Mouse (Mus musculus) frontal cortex, postnatal 14 days (tissue): ENCODE data around the gene Dmbt1.
"Not testable (repeated sequence)": the region's sequence is repeated elsewhere in the genome, so short reads cannot be mapped to it uniquely, and the experiment has no call there.

Experiments used
- DNase-seq, 2 experiments: peaks; one replicate each; pipeline ENCODE4 v3.0.0; 2022; ENCODE audit warnings: low spot score in 2 of 2

Dmbt1 gene

DNA sequence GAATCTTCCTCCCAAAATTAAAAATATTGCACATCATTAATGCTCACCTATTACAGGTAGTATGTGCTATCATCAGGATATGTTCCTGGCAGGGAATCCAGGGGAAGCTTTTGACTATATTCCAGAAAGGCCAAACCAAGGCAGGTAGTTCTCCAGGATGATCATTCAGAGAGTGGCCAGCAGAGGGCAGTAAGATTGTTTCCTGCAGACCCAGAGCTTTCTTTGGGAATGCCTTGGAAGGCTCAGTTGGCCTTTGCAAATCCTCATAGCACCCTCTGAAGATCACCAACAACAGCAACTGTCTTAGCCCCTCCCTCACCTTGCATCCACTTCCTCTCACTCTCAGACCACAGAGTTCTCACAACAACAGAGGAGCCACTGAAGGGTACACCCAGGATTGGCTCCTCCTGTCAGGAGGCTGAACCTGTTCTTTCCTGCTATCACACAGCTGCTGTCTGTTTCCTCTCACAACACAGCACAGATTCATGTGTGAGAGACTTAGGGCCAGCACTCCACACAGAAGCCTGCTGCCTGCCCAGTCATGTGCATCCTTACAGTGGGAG, 23.0 kb downstream of the Dmbt1 start:
- DNase-seq, result no peak

DNA sequence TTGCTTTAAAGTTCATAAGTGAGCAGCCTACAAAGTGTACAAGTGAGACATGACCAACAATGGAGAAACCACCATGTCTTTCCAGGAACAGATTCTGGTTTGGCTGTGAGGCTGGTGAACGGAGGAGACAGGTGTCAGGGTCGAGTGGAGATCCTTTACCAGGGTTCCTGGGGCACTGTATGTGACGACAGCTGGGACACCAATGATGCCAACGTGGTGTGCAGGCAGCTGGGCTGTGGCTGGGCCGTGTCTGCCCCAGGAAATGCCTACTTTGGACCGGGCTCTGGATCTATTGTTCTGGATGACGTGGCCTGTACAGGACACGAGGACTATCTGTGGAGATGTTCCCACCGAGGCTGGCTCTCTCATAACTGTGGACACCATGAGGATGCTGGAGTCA, 26.1 kb downstream of the Dmbt1 start:
- not testable (repeated sequence) for DNase-seq

DNA sequence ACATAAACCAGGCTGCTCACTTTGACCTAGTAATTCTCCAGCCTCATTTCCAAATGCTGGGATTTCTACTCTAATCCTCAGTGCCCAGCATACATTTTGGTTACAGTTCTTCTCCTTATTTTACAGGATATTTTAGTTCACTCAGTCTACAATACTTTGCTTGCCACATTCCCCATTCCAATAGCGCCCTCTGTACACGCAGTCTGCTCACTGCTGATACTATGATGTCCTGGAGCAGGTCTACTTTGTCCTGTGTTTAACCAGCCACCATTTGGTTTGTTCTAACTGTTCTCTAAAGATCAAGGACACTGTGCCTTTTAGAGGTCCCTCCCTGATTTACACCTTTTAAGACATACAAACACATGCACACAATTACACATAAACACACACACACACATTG, 28.0 kb downstream of the Dmbt1 start:
- peak in 1 of 2 experiments; percentile 13 for DNase-seq

DNA sequence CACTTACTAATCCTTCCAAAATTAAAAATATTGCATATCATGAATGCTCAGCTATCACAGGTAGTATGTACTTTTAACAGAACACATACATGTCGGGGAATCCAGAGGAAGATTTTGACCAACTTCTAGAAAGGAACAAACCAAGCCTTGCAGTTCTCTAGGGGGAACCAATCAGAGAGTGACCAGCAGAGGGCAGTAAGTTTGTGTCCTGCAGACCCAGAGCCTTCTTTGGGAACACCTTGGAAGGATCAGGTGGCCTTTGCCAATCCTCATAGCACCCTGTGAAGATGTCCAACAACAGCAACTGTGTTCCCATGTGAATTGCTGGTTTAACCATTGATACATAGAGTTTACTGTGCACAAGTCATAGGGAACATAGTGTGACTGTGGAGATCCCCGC, 30.7 kb downstream of the Dmbt1 start:
- DNase-seq, result no peak

DNA sequence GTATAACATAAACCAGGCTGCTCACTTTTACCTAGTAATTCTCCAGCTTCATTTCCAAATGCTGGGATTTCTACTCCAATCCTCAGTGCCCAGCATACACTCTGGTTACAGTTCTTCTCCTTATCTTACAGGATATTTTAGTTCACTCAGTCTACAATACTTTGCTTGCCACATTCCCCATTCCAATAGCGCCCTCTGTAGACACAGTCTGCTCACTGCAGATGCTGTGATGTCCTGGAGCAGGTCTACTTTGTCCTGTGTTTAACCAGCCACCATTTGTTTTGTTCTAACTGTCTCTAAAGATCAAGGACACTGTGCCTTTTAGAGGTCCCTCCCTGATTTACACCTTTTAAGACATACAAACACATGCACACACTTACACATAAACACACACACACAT, 36.3 kb downstream of the Dmbt1 start:
- DNase-seq, result peak in 1 of 2 experiments; percentile 8

DNA sequence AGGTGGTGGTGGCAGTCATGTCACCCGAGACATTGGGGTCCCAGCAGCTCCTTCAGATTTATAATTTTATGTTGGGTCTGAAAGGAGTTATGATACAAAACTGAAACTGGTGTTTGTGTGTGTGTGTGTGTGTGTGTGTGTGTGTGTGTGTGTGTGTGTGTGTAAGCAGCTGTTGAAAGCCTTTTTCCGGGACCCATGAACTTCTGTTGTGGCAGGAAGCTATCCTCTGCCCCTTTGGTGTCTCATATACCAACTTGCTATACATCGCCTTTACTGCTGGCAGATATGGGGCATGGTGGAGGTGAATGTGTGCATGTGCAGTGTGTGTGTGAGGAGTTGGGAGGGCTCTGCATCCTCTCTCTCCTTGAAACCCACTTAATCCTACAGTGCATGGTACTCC, 41.6 kb downstream of the Dmbt1 start:
- not testable (repeated sequence) for DNase-seq

DNA sequence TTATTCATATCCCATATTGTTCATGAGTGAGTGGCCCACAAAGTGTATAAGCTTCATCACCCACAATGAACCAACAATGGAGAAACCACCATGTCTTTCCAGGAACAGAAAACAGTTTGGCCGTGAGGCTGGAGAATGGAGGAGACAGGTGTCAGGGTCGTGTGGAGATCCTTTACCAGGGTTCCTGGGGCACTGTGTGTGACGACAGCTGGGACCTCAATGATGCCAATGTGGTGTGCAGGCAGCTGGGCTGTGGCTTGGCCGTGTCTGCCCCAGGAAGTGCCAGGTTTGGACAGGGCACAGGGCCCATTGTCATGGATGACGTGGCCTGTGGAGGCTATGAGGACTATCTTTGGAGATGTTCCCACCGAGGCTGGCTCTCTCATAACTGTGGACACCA, 42.2 kb downstream of the Dmbt1 start:
- DNase-seq, result not testable (repeated sequence)

DNA sequence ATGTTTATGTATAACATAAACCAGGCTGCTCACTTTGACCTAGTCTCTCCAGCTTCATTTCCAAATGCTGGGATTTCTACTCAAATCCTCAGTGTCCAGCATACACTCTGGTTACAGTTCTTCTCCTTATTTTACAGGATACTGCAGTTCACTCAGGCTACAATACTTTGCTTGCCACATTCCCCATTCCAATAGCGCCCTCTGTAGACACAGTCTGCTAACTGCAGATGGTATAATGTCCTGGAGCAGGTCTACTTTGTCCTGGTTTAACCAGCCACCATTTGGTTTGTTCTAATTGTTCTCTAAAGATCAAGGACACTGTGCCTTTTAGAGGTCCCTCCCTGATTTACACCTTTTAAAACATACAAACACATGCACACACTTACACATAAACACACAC, 44.1 kb downstream of the Dmbt1 start:
- DNase-seq, result peak in 1 of 2 experiments; percentile 19

DNA sequence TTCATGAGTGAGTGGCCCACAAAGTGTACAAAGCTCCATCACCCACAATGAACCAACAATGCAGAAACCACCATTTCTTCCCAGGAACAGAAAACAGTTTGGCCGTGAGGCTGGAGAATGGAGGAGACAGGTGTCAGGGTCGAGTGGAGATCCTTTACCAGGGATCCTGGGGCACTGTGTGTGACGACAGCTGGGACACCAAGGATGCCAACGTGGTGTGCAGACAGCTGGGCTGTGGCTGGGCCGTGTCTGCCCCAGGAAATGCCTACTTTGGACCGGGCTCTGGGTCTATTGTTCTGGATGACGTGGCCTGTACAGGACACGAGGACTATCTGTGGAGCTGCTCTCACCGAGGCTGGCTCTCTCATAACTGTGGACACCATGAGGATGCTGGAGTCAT, 50.5 kb downstream of the Dmbt1 start:
- not testable (repeated sequence) for DNase-seq

DNA sequence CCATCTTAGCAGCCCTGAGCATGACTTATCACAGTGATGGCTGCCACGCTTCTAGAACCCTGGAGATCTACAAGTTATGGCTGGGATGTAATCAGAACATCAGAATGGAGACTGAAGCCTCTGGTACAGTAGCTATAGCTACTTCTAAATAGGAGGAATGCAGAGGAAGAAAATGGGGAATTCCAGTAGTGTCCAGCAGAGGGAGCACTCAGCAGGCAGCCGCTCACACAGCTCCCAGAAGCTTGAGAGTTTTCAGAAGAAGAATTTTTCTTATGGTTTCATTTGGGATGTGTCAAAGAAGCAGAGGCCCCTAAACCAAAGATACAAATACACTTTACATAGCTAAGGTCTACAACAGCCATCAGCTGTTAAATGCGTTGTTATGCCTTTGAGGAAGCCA, 80.6 kb downstream of the Dmbt1 start:
- peak; percentile 13 to 73 for DNase-seq

DNA sequence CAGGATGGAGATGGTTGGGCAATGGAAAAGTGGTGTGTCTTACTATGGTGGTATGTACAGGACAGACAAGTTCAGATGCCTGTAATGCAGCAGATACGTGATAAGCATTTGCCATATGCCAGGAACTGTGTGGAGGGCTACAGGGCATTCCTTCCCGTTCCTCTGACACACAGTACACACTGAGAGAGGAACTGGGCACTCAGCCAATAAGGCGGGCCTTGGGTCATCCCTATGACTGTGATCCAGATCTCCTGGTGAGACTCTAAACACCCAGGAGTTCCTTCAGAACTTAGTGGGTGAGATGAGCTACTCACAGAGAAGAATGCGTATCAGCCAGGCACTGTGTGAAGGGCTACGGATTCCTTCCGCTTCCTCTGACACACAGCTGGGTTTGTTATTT, 81.8 kb downstream of the Dmbt1 start:
- DNase-seq, result peak in 1 of 2 experiments; percentile 4

DNA sequence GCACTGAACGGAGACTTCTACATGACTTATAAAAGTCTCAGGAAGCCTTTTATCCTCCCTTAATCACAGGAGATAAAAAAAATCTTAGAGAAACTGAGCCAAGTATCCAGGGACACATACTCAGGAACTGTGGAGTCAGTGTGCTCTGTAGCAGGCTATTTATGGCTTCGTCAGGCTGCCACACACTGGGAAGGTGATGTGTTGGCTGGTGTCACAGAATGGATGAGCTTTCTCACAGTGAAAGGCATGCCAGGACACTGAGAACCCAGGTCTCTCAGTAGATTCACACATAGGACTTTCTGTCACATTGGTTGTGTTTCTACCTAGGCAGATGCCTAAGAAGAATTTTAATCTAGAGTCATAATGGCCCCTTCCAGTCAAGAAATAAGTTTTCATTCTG, 82.6 kb downstream of the Dmbt1 start:
- DNase-seq, result no peak

DNA sequence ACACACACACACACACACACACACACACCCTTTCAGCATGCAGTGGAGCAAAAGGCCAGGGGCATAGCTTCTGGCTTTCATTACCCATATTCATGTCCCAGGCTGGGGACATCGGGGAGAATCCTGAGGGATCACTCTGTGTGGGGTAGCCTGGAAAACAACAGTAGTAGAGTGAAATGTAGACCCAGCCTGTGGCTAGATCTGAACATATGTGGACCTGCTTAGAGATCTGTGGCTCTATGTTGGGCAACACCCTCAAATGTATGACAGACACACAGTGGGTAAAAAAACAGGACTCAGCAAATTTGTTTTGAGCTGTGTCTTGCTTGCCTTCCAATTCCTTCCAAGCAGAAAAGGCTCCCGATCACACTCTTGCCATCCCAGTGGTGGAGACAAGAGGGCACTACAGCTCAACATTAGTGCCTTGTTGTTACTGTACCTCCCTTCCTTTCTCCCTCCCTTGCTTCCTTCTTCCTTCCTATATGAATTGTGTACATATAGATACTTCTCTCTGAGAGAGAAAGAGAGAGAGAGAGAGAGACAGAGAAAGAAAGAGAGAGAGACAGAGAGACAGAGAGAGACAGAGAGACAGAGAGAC, 90.5 kb downstream of the Dmbt1 start:
- DNase-seq, result peak in 1 of 2 experiments; percentile 4

DNA sequence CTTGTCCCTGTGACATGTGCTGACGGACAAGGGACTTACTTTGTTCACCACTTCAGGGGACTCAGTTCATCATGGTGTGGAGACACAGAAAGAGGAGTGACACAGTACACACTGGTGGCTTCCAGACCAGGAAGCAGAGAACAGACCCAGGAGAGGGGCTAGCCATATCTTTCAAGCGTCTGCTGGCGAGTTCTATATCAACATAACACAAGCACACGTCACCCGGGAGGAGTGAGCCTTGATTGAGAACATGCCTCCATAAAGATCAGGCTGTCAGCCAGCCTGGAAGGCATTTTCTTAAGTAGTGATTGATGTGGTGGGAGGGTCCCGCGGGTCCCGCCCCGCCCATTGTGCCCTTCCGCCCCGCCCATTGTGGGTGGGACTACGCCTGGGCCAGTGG, 98.2 kb downstream of the Dmbt1 start:
- no peak for DNase-seq

DNA sequence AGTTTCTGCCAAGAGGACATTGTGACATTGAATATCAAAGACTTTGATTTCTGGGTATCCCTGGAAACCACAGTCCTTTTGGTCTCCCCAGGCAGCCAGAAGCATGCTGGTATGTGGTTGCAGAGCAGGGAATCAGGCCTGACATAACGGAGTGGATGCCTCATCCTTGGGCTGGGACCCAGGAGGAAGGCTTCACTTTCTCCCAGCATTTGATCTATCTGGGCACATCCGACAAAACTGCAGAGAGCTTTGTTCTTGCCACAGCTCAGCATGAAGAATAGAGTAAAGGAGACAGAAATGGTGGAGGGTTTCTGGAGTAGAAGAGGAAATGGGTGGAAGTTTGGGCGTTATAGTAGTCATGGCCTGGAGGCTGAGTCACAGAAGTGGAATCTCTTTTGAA, 101.3 kb downstream of the Dmbt1 start:
- DNase-seq, result no peak

DNA sequence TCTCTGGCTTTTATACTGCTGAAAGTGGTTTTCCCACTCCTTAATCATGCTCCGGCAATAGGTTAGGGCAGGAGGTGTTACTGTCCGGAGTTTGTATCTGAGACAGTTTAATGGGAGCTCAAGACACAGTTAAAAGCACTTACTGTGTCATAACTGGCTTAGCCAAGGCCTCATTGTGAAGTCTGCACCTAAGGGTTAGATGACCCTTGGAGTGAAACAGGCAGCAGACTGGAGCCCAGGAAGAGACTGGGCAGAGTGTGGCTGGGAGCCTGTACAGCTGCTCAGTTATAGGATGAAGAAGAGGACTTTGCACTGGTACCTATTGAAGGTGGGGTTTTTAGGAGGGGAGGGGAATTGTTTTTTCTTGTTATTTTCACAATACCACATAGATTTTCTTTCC, 114.4 kb downstream of the Dmbt1 start, which contains the start of gene 4933402N03Rik:
4933402N03Rik (minus strand) TSS at position 101 of the 400 bp plus-strand sequence.
- no peak for DNase-seq

DNA sequence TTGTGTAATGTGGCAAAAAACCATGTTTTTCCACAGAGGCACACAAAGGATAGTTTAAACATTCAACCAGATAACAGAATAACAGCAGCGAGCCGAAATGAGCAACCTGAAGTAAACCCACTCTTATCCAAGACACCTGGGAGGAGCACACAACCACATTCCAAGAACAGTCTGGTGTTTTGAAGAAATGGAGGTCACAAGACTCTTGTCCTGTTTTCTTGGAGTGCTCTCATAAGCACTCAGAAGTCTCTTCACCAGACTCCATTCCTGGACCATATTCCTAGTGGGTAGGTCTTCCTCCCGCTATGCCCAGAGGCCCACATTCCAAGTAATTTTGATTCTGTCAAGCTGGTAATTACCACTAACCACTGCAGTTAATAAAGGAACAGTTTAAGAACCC, 118.3 kb downstream of the Dmbt1 start:
- DNase-seq, result no peak

DNA sequence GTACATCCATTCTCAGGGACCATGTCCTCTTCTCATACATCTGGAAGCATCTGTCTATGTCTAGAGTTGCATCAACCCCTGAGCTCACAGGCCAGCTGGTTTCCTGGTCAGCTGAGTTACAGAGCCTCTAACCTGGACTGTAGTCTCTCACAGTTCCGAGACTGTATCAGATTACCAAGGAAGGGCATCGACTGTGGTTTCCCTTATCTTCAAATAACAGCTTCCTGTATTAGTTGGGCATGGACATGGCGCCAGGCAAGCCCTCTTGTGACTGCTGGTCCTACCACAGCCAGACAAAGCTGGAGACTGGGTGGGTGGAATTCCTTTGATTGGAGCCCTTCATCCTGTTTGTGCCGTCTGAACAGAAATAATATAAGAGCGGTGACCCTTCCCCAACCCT, 121.2 kb downstream of the Dmbt1 start:
- no peak for DNase-seq

DNA sequence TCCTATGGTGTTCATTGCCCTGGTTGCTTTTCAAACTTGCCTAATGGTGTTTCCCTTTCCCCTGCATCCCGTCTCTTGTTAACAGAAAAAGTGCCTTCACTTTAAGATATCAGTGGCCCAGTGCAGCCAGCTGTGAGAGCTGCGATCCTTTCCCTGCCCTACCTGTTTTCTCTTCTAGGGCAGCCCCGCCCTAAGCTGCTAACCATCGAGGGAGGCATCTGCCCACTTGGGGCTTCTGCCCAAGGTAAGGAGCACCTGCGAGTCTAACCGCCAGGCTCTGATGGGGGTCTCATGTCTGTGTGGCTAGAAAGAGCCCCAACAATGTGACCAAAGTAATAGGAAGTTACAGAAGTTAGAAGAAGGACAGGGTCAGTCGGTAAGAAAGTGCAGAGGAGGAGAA, 130.4 kb downstream of the Dmbt1 start:
- DNase-seq, result no peak

DNA sequence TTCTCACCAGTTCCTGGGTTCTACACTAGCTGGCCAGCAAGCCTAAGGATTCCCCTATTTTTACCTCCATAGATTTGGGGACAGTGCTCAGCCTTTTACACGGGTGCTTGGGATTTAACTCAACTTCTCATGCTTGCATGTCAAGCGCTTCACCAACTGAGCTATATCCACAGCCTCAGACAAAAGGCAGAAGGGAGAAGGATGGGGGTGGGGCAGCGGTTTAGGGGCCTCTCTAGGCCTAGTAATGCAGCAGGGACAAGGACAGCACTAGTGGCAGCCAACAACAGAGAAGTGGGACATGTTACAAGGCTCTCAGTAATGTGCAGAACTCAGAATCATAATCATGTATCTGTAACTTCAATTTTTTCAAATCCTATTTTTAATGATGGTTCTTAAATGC, 135.9 kb downstream of the Dmbt1 start:
- no peak for DNase-seq

DNA sequence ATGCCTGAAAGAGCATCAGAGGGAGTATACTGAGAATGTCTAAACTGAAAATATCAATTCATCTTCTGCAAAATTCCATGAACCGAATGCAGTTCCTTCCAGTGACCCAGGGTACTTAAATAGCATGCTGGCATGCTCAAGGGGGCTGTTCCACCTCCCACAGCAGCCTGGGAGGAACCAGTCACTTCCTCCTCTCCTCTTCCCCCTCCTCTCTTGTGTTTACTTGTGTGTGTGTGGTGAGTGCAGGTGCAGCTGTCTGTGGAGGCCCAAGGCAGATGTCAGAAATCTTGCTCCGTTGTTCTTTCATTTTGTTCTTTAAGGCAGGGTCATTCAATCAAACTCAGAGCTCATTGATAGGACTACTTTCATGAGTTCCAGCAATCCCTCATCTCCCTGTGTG, 137.2 kb downstream of the Dmbt1 start:
- DNase-seq, result no peak
